Mouse (Mus musculus) hindbrain, embryonic 12.5 days (tissue): Measurements from ENCODE around the gene Asb3. TPM values are rescaled to one million over a fixed set of nuclear protein-coding genes. Genes with fewer than 3 reads are reported as not detected.

Experiments used
- ATAC-seq: fragments of 200-750 bp; cut with Nextera tagmentation; 2 replicates; pipeline ENCODE4 v1.8.0; 2017; ENCODE audit warnings: moderate TSS enrichment; ENCODE audit not compliant: low FRiP score
- H3K27ac ChIP-seq: fragments of 300-500 bp; sonication (generic); 2 replicates; pipeline ENCODE4 v1.5.1; 2016; ENCODE audit warnings: mild to moderate bottlenecking
- H3K27me3 ChIP-seq: fragments of 300-500 bp; sonication (generic); 2 replicates; pipeline ENCODE4 v1.6.1; 2016; ENCODE audit warnings: mild to moderate bottlenecking
- H3K36me3 ChIP-seq: fragments of 300-500 bp; sonication (generic); 2 replicates; pipeline ENCODE4 v1.6.1; 2016; ENCODE audit warnings: mild to moderate bottlenecking
- H3K4me1 ChIP-seq: fragments of 300-500 bp; sonication (generic); 2 replicates; pipeline ENCODE4 v1.6.1; 2016
- H3K4me2 ChIP-seq: fragments of 300-500 bp; sonication (generic); replicated peaks from 2 replicates; pipeline ENCODE4 v1.6.1; 2016; ENCODE audit warnings: mild to moderate bottlenecking
- H3K4me3 ChIP-seq: fragments of 300-500 bp; sonication (generic); 2 replicates; pipeline ENCODE4 v1.5.1; 2016; ENCODE audit warnings: mild to moderate bottlenecking
- H3K9ac ChIP-seq: fragments of 300-500 bp; sonication (generic); 2 replicates; pipeline ENCODE4 v1.6.1; 2016; ENCODE audit warnings: mild to moderate bottlenecking, moderate library complexity
- H3K9me3 ChIP-seq: fragments of 300-500 bp; sonication (generic); replicated peaks from 2 replicates; pipeline ENCODE4 v1.6.1; 2016; ENCODE audit warnings: mild to moderate bottlenecking
- WGBS: fragments of 180-500 bp; shearing (Covaris S2); methylation state at CpG from one replicate; pipeline ENCODE4 v1.1.7; 2016; 5-methylcytosine and 5-hydroxymethylcytosine counted together
- polyA plus RNA-seq: library from polyadenylated mRNA; unstranded; fragments of >200 nt; fragmentation: Nextera tagmentation; extraction: Ambion mirVana; gene quantifications from 2 replicates; pipeline ENCODE4 v1.2.1, GENCODE M21; 2016

The Asb3 gene
- 32.9 and 34.7 TPM in 2 replicates for polyA plus RNA-seq

DNA sequence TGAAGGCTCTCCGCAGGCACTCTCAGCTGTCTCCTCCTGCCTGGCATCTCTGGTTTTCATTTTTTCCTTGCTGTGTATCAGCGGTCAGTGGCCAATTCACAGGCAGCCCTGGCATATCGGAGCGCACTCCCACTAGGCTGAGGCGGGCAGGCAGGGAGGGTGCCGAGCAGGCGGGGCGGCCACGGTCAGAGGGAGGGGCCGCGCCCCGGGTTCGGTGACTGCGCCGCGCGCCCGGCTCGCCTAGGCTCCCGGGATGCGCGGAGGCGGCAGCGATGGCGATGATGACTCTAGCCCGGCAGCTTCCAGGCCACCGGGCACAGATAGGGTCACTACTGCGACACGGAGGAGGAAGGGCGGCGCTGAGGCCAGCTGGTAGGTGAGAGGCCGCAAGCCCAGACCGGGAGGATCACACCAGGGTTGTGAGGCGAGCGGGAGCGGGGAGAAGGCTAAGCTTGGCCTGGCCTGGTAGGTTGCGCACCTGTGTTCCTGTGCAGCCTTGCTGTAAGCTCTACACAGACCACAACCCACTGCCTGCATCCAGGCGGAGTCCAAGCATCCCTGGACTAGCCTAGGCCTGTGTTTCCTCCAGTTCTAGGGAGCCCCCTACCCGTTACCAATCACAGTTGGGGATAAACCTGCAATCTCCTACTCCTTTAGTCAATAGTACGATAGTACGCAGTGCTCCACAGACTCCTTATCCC lies at the start of gene Asb3, which contains the start of gene Gpr75:
Asb3 (plus strand) TSS at position 246 of the 701 bp plus-strand sequence.
Gpr75 (plus strand) TSS at position 188 of the 701 bp plus-strand sequence.
- Histone ChIP-seq H3K36me3 (no peaks in the 10 kb centered on the region), H3K27me3 (no peaks in the 10 kb centered on the region; the same call in 1 of the 2 replicates), H3K4me1 (no peaks in the 10 kb centered on the region), H3K9me3 (no peaks in the 10 kb centered on the region), H3K9ac (peak within 1 kb of the TSS; percentile 78), H3K4me3 (peak within 1 kb of the TSS; percentile 52), H3K4me2 (peak within 1 kb of the TSS; percentile 87), H3K27ac (peak within 1 kb of the TSS; percentile 68)
- 4% methylated on average over 41 of the region's 41 CpGs for WGBS
- ATAC-seq, result peak; percentile 96

DNA sequence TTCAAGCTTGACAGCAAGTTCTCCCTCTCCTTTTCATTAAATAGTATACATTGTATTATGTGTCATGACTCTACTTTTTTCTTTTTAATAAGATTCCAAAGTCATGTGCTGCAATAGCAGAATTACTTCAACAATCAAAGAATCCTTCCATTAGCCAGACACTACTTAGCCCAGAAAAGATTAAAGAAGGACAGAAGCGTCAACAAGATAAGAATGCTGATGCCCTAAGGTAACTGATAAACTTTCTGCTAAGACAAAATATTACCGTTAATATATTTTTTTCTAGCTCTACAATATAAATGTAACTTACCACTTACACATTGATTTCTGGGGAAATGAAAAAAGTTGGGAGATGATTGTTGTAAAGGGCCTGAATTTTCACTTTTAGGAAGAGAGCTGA lies 46.4 kb upstream of the Asb3 start:
- H3K4me1 ChIP-seq, result no peaks in the 10 kb centered on the region
- no peak overlapping the region for H3K9ac ChIP-seq
- no peak overlapping the region for H3K4me3 ChIP-seq
- H3K36me3 ChIP-seq, result peaks cover 46% of the 10 kb centered on the region
- H3K27me3 ChIP-seq, result no peaks in the 10 kb centered on the region
- H3K27ac ChIP-seq, result no peak overlapping the region
- no peak overlapping the region for H3K4me2 ChIP-seq
- WGBS, result 98% methylated on average over 2 of the region's 2 CpGs
- ATAC-seq, result no peak
- no peaks in the 10 kb centered on the region for H3K9me3 ChIP-seq

DNA sequence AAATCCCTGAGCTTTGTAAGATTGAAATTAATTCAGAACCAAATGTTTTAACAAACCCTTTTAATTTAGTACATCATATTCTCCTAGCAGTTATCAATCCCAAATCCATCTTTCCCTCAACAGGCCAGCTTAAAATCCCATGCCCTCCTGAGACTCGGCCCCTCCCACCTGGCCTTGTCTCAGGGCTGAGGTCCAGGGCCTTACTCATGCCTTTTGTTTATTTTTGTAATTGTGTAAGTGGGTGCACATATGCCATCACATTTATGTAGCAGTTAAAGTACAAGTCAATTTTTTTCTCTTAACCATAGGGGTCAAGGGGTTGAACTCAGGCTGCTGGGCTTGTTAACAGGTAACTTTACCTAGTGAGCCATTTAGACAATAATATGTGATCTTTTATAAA lies 40.9 kb upstream of the Asb3 start:
- Histone ChIP-seq H3K36me3 (peaks cover 49% of the 10 kb centered on the region), H3K27ac (no peak overlapping the region), H3K4me1 (no peaks in the 10 kb centered on the region), H3K4me2 (no peak overlapping the region), H3K9me3 (no peaks in the 10 kb centered on the region), H3K27me3 (no peaks in the 10 kb centered on the region), H3K9ac (no peak overlapping the region), H3K4me3 (no peak overlapping the region)
- ATAC-seq, result no peak
- 89% methylated on average over 1 of the region's 1 CpGs for WGBS

DNA sequence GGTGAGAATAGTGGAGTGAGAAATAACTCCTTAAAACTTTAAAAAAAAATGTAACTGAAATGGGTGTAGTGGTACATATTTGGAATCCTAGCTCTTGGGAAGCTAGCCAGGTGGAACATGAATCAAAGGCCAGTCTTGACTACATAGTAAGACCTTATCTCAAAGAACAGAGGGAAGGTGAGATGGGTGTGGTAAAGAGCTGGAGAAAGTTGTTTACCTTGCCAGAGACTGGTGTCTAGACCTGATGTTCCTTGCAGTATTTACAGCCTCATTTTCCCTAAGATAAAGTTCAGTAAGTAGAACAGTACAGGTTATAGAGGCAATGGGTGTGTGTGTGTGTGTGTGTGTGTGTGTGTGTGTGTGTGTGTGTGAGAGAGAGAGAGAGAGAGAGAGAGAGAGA lies 12.8 kb upstream of the Asb3 start:
- H3K9me3 ChIP-seq, result no peaks in the 10 kb centered on the region
- H3K36me3 ChIP-seq, result peaks cover 44% of the 10 kb centered on the region
- no peak overlapping the region for H3K4me3 ChIP-seq
- H3K27me3 ChIP-seq, result no peaks in the 10 kb centered on the region
- no peak overlapping the region for H3K9ac ChIP-seq
- ATAC-seq, result no peak
- H3K4me2 ChIP-seq, result no peak overlapping the region
- H3K4me1 ChIP-seq, result no peaks in the 10 kb centered on the region
- no peak overlapping the region for H3K27ac ChIP-seq

DNA sequence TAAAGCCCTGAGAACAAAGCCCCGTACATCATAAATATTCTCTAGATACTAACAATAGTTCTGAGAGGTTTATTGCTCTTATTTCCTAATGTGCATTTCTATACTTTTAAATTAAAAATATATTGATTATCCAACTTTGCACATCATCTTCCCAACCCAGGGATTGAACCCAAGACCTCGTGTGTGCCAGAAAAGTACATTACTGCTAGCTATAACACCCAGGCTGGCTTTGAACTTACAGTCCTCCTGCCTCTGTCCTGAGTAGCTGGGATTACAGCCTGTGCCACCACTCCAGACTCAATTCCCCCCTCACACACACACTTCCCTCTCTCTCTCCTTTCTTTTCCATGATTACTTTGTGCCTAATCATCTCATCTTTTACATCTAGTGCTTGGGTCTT lies 2.9 kb downstream of the Asb3 start:
- Histone ChIP-seq H3K4me2 (no peak overlapping the region), H3K27ac (no peak overlapping the region), H3K36me3 (no peaks in the 10 kb centered on the region), H3K4me1 (no peaks in the 10 kb centered on the region), H3K4me3 (no peak overlapping the region), H3K27me3 (no peaks in the 10 kb centered on the region; the same call in 1 of the 2 replicates), H3K9ac (no peak overlapping the region), H3K9me3 (no peaks in the 10 kb centered on the region)
- ATAC-seq, result no peak
- 81% methylated on average over 2 of the region's 2 CpGs for WGBS

DNA sequence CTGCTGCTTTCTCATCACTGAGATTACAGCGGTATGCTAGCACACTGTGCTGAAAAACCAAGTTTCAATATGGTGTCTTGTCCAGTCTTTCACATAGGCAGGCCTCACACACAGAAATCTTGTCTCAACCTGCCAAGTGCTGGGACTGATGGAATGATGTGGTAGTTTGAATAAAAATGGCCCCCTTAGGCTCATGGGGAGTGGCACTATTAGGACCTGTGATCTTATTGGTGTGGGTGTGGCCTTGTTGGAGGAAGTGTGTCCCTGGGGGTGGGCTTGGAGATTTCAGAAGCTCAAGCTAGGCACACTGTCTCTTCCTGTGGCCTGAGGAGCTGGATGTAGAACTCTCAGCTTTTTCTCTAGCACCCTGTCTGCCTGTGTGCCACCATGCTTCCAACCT lies 11.0 kb downstream of the Asb3 start:
- Histone ChIP-seq H3K9me3 (no peaks in the 10 kb centered on the region), H3K27me3 (no peaks in the 10 kb centered on the region), H3K4me1 (no peaks in the 10 kb centered on the region), H3K9ac (no peak overlapping the region), H3K4me3 (no peak overlapping the region), H3K27ac (no peak overlapping the region), H3K4me2 (no peak overlapping the region), H3K36me3 (no peaks in the 10 kb centered on the region)
- 96% methylated on average over 1 of the region's 1 CpGs for WGBS
- ATAC-seq, result no peak

DNA sequence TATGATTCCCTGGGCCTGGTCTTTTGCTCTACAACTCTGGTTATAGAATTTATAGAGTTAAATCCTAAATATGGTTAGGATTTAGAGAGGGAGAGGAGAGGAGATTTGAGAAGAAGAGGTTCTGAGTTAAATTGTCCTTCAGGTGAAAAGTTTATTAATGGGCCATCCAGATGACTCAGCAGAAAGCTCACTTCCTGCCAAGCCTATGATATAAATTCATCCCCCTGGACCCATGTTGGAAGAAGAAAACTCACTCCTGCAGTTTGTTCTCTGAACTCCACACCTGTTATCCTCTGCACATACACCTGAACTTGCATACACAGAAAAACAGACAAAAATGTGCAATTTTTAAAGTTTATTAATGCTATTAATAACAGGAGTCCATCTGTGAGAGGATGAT lies 14.1 kb downstream of the Asb3 start:
- Histone ChIP-seq H3K9me3 (no peaks in the 10 kb centered on the region), H3K36me3 (no peaks in the 10 kb centered on the region), H3K27ac (no peak overlapping the region), H3K4me3 (no peak overlapping the region), H3K4me1 (no peaks in the 10 kb centered on the region), H3K4me2 (no peak overlapping the region), H3K27me3 (no peaks in the 10 kb centered on the region), H3K9ac (no peak overlapping the region)
- no peak for ATAC-seq

DNA sequence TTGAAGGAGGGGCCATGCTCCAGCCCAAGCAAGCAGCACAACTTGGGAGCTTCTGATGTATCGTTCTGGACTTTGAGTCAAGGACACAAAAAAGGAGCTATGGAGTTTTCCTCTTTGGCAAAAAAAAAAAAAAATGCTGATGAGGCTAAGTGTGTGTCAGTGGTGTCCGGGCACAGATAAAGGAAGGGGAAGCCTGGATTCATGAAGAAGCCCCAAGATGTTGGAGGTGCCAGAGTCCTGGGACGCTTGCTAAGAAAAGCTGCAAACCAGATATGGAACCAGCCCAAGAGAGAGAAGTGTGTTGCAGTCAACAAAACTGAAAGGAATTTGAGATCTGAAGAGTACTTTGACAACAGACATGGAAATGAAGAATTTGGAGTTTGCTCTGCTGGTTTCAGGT lies 27.1 kb downstream of the Asb3 start:
- no peaks in the 10 kb centered on the region for H3K9me3 ChIP-seq
- H3K27ac ChIP-seq, result no peak overlapping the region
- H3K4me1 ChIP-seq, result no peaks in the 10 kb centered on the region
- H3K4me3 ChIP-seq, result no peak overlapping the region
- H3K4me2 ChIP-seq, result no peak overlapping the region
- 94% methylated on average over 3 of the region's 3 CpGs for WGBS
- no peaks in the 10 kb centered on the region for H3K27me3 ChIP-seq
- no peak for ATAC-seq
- 0 out of 2 replicates have a peak, but pooled peaks cover under 1% of the 10 kb centered on the region for H3K36me3 ChIP-seq
- H3K9ac ChIP-seq, result no peak overlapping the region

DNA sequence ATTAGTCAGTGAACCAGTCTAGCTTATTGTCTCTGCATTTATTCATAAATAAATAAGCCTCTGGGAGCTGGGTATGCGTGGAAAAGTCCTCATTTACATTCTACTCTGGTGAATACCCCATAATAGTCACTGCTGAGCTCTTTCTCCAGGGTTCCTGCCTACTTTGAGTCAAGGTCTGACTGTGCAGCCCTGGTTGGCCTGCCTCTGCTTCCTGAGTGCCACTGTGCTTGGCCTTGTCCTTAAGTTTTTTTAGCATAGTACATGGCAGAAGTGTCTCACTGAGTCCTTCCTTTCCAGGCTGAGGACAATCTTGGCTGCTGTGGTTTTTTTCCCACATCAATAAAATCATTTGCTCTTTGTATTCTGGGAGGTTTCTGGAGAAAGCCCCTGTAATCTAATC lies 35.4 kb downstream of the Asb3 start:
- Histone ChIP-seq H3K4me2 (no peak overlapping the region), H3K4me3 (no peak overlapping the region), H3K27me3 (no peaks in the 10 kb centered on the region), H3K9me3 (no peaks in the 10 kb centered on the region), H3K27ac (no peak overlapping the region), H3K4me1 (no peaks in the 10 kb centered on the region), H3K9ac (no peak overlapping the region), H3K36me3 (peaks cover 14% of the 10 kb centered on the region)
- no peak for ATAC-seq
- WGBS, result 54% methylated on average over 1 of the region's 1 CpGs

DNA sequence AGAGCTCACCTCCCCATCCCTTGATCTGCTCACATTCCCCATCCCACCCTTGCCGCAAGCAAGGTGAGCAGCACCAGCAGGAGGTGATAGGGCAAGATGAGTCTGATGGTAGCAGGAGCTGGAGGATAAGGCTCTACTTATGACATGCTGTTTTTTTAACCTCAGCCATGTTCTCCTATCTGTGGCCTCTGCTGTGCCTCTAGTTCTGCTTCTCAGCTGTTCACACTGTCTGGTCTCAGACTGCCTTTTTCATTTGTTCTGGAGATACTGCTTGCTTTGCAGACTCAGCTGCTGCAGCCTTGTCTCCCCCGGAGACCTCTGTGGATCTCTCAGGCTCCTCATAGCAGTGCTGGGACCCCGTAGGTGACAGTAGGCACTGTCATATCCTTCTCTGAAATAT lies 38.1 kb downstream of the Asb3 start:
- Histone ChIP-seq H3K27me3 (no peaks in the 10 kb centered on the region), H3K9ac (no peak overlapping the region), H3K4me1 (no peaks in the 10 kb centered on the region), H3K9me3 (no peaks in the 10 kb centered on the region), H3K4me2 (no peak overlapping the region), H3K4me3 (no peak overlapping the region), H3K27ac (no peak overlapping the region), H3K36me3 (peaks cover 29% of the 10 kb centered on the region)
- WGBS, result 96% methylated on average over 3 of the region's 3 CpGs
- no peak for ATAC-seq

DNA sequence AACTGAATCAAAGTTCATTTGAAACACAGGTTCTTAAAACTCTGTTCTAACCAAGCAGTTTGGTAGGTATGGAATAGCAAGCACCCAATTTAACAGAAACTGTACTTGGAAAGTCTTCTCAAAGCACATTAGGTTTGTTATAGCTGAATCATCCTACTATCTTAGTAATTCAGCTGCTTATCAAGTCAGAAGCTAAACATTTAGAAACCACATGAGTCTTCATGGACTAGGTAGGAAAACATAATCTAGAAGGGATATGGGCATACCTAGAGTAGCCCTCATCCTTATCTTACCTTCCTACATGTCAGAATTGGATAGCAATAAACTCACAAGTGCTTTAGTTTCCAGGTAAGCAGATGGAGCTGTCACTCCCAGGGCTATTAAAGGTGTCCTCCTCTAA lies 42.9 kb downstream of the Asb3 start:
- H3K36me3 ChIP-seq, result peaks cover 36% of the 10 kb centered on the region

DNA sequence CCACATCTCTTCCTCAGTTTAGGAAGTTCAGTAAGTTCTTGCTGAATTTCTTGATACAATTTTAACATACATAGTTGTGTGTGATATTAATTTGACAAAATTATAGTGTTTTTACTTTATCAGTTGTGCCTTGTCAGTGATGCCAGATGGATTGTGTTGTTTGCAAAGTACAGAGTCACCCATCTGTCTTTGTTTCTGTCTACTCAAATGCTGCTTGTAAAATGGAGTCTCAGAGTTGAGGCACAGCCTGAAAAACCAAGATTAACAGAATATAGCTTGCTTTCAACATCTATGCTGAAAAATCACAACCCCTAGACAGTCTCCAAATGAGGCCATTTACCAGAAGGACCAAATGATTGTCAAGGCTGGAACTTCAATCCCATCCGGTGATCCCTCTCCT lies 43.3 kb downstream of the Asb3 start:
- 91% methylated on average over 1 of the region's 1 CpGs for WGBS
- H3K27me3 ChIP-seq, result no peaks in the 10 kb centered on the region
- no peak overlapping the region for H3K4me2 ChIP-seq
- H3K9ac ChIP-seq, result no peak overlapping the region
- H3K4me3 ChIP-seq, result no peak overlapping the region
- no peaks in the 10 kb centered on the region for H3K4me1 ChIP-seq
- H3K27ac ChIP-seq, result no peak overlapping the region
- H3K9me3 ChIP-seq, result no peaks in the 10 kb centered on the region
- peaks cover 32% of the 10 kb centered on the region for H3K36me3 ChIP-seq
- ATAC-seq, result no peak

More for the DNA sequence above, 42.9 kb downstream of the Asb3 start:
- no peak overlapping the region for H3K27ac ChIP-seq
- H3K4me2 ChIP-seq, result no peak overlapping the region
- H3K4me3 ChIP-seq, result no peak overlapping the region
- H3K9me3 ChIP-seq, result no peaks in the 10 kb centered on the region
- no peaks in the 10 kb centered on the region for H3K4me1 ChIP-seq
- no peaks in the 10 kb centered on the region for H3K27me3 ChIP-seq
- H3K9ac ChIP-seq, result no peak overlapping the region
- ATAC-seq, result no peak

DNA sequence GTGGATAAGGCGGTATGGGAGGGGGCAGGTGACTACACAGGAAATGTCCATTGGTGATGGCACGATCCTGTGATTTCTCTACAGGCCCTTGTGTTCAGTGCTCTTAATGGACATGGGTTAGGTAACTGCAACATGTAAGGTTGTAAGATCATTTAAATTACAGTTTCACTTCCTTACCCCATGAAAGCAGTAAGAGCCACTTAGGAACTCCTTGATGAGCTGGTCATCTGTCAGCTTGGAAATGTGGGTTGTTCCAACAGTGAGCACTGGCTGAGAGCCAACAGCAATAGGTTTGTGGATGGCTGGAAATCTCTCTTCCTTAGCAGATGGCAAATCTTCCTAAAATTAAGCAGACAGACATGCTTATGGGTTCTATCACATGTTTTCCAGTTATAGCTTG lies 58.3 kb downstream of the Asb3 start:
- Histone ChIP-seq H3K9ac (no peak overlapping the region), H3K4me3 (no peak overlapping the region), H3K27me3 (no peaks in the 10 kb centered on the region), H3K4me2 (no peak overlapping the region), H3K4me1 (no peaks in the 10 kb centered on the region), H3K36me3 (peaks cover 66% of the 10 kb centered on the region), H3K9me3 (no peaks in the 10 kb centered on the region), H3K27ac (no peak overlapping the region)
- ATAC-seq, result no peak
- WGBS, result 94% methylated on average over 2 of the region's 2 CpGs
